Mouse (Mus musculus): ENCODE measurements around the gene Madcam1.

The Madcam1 gene

GRCm38 (mm10) chr10:79712499-79713126 is 48.3 kb downstream of the Madcam1 start:
- in situ Hi-C loops (cut with MboI): no loop called here

DNA sequence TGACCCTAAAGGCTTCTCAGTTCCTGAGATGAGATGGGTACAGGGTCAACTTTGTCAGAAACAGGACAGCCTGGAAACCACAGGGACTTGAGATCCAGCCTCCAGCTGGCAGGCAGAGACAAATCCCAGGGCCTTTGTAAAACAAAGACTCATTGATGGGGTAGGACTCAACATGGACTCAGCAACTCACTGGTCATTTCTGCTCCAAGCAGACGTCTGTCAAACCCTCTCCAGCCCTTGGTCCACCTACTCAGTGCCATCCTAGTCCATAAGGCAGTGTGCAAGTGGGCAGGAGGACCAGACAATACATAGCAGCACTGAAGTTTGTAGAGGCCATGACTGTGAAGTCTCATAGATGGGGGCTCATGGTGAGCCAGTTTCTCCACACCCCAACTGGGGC is 48.8 kb downstream of the Madcam1 start:
- in situ Hi-C loops (cut with MboI): no loop called here

- in situ Hi-C loops (cut with MboI): no loop called here
Measured at GRCm38 (mm10) chr10:79714996-79715395, 50.6 kb downstream of the Madcam1 start.

- in situ Hi-C loops (cut with MboI): no loop called here
Measured at GRCm38 (mm10) chr10:79716254-79716987, 52.1 kb downstream of the Madcam1 start, which contains the start of gene Hcn2. Gene Hcn2, plus strand, starts transcription at chr10:79716634.

DNA sequence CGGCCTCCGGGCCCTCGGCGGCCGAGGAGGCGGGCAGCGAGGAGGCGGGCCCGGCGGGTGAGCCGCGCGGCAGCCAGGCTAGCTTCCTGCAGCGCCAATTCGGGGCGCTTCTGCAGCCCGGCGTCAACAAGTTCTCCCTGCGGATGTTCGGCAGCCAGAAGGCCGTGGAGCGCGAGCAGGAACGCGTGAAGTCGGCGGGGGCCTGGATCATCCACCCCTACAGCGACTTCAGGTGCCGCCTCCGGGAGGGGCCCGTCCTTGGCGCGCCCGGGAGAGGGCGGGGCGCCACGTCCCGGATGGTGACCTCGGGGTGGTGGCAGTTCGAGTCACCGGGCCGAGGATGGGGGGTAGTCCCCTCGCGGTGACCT is 52.6 kb downstream of the Madcam1 start:
- in situ Hi-C loops (cut with MboI): no loop called here

- in situ Hi-C loops (cut with MboI): no loop called here
Measured at GRCm38 (mm10) chr10:79717640-79718357, 53.4 kb downstream of the Madcam1 start.

All from mature B cell (primary cell).